Mouse (Mus musculus): ENCODE data around the gene Katnbl1.

DNA sequence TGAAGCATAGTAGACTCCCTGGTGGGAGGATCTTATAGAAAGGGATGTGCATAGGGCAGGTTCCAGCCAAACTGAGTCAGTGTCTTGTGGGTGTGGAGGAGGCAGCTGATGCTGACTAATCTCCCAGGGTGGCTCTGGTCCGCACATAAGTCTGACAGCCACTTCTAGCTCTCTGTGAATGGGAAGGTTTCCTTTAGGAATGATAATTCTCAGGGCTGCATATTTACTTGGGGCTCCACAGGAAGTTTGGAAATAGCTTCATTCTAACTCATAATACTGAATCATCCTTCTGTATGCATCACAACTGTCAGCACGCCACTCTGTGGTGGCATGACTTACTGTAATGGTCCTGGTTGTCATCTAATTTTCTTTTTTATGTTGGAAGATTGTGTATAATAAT, 64.5 kb downstream of the Katnbl1 start:
- TF ChIP-seq CTCF (IDR thresholded peaks at IDR 0.05; ENCODE audit: low read depth) (no peak), EP300 (IDR thresholded peaks at IDR 0.05; ENCODE audit: low read depth) (no peak)

Measured in heart, postnatal 0 days (tissue).